Mouse (Mus musculus) gastrocnemius, postnatal 14 days (tissue): ENCODE measurements around the gene Carf. TPM values are rescaled to one million over a fixed set of nuclear protein-coding genes. Genes with fewer than 3 reads are reported as not detected.
"Not testable (repeated sequence)": the region's sequence is repeated elsewhere in the genome, so short reads cannot be mapped to it uniquely, and the experiment has no call there.

Experiments used
- DNase-seq: peaks from one replicate; pipeline ENCODE4 v3.0.0; 2021; ENCODE audit warnings: mixed read lengths
- intact Hi-C: fragments of 180-260 bp; cut with DNase I; formaldehyde crosslinking; loops from one replicate; pipeline ENCODE4 v1.15.1; 2025; ENCODE audit warnings: low total_unique reads
- long read RNA-seq, 2 experiments: library from polyadenylated mRNA; stranded (forward); transcript quantifications; one replicate each; pipeline ENCODE4 v2.0.0; 2021
- total RNA-seq, 2 experiments: library from RNA; stranded (reverse); gene quantifications; 2 replicates each; pipeline ENCODE4 v1.2.3; 2021

Carf gene
- 1 to 10 TPM; 4.9 to 5.4 TPM for total RNA-seq
- long read RNA-seq, experiment 1, partial matches to known transcripts, result 0 of 1 reads
- long read RNA-seq, experiment 1, other reads (novel, unspliced or antisense), result 1 of 1 reads
- long read RNA-seq, experiment 2, partial matches to known transcripts, result 0 of 2 reads
- long read RNA-seq, experiment 2, other reads (novel, unspliced or antisense), result 2 of 2 reads

DNA sequence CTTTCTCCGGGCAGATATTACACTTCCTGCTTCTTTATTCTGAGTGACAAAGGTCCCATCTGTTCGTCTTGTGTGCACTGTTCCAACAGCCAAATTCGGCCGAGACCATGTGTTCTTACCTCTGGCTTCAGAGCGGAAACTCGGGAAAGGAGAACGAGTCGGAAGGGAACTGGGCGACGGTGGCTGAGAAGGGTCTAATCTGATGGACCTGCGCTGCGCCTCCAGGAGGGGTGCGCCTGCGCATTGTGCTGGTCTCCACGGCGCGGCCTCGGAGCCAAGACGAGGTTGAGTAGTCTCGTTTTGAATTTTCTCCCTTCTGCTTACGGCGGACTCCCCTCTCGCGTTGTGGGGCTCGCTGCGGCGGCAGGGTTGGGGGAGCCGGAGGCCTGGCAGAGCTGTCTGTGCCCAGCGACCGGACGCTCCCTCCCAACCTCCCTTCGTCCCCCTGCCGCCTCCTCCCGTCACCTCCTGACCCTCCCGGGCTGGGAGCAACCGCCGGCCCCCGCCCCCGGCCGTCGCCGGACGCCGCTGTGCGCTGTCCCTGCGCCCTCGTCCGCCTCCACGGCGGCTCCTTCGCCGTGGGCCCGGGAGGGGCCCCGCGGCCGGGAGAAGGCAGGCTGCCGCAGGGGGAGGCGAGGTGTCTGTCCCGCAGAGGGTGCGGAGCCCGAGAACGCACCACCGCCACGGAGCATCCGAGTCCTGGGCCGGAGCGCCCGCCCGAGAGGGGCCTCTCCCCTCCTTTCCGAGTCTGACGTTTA lies at the start of gene Carf, which contains the start of gene Wdr12:
Gene Carf (plus strand): TSS at position 224 of the 758 bp plus-strand sequence.
Gene Wdr12 (minus strand): TSS at position 622 of the 758 bp plus-strand sequence.
- DNase-seq, result peak; percentile 97
- intact Hi-C loops, result no loop called here

DNA sequence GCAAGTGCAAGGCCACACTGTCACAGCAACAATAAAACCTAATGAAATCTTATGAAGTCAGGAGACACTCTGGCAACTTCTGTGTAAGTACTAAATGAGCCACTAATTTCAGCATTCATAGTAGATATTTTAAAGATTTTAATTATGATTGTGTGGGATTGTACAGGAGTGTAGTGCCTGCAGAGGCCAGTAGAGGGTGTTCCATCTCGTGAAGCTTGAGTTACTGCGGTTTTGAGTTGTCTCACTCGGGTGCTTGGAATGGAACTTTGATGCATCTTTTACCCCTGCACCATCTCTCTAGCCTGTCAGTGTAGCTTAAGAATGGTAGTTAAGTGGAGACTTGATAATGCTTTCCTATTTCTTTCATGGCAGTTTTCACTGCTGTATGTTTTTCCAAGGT lies 43.4 kb upstream of the Carf start:
- intact Hi-C loops, result no loop called here
- no peak for DNase-seq

DNA sequence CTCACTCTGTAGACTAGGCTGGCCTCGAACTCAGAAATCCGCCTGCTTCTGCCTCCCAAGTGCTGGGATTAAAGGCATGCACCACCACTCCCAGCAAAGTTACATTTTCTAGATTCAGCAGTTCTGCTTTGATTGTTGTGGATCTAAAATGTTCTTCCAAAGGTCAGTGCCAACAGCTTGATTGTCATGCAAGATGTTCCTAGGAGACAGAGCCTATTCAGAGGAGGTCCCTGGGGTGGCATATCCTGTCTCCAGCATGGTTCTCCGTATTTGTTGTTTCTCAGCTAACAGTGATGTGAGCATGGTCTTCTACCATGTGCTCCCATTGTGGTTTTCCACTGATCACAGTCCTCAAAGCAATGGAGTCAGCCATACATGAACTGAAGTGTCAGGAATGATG lies 41.7 kb upstream of the Carf start:
- DNase-seq, result no peak
- intact Hi-C loops, result no loop called here

DNA sequence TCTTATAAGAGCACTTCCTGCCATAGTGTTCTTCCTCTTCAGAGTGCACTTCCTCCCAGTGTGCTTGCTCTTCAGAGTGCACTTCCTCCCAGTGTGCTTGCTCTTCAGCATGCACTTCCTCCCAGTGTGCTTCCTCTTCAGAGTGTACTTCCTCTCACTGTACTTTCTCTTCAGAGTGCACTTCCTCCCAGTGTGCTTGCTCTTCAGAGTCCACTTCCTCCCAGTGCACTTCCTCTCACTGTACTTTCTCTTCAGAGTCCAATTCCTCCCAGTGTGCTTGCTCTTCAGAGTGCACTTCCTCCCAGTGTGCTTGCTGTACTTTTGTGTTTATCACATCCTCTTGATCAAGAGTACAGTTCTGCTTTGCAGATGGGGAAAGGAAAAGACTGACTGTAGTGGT lies 27.3 kb upstream of the Carf start:
- DNase-seq, intact Hi-C loops: not testable (repeated sequence)

DNA sequence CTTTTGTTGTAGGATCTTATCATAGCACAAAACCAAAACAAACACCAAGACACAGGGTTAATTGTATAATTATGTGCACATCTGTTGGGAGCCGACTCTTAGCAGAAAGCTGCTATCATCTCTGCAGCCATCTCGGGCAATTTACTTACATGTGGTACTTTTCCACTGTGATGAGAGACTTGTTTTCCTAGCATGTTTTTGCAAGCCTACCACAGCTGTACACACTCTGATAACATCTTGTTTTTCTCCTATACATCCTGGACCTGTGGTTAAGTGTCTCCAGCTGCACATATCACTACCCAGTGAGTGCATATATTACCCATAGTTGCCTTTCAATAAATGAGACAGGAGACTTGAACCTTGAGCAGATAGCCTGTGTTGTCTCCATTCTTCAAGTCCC lies 23.1 kb upstream of the Carf start:
- intact Hi-C loops, result no loop called here
- DNase-seq, result no peak

DNA sequence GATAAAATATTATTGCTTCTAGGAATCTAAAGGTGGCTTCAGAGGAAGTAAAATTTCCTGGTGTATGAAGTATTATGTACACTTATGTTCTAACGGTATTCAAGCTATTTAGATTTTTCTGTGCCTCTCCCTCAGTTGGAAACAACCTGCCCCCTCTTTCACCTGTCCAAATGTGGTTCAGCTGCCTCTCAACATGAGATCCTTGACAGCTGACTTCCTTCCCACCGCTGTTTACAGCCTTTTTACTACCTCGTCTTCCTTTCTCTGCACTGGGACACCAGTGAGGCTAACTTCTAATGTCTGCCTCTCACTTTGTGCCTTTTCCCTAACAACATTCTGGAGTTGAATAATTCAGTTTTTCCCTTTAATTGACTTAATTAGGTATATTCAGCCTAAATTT lies 22.5 kb upstream of the Carf start:
- intact Hi-C loops, result no loop called here

DNA sequence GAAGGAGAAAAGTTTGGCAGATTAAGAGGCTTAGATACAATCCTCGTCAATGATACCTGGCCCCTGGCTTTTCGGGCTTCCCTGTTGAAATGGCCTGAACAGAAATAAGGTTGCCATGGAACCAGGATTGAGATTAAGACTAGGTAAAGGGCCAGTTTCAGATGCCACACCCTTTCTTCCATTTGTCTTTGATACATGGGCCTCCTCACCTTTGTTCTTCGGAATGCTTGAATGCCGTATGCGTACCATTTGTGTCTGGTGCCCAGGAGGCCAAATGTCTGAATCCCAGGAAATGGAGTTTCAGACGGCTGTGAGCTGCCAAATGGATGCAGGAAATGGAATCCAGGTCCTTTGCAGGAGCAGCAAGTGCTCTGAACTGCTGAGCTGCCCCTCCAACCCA lies 21.6 kb upstream of the Carf start:
- intact Hi-C loops, result no loop called here

More for the DNA sequence above, 22.5 kb upstream of the Carf start:
- DNase-seq, result no peak

DNA sequence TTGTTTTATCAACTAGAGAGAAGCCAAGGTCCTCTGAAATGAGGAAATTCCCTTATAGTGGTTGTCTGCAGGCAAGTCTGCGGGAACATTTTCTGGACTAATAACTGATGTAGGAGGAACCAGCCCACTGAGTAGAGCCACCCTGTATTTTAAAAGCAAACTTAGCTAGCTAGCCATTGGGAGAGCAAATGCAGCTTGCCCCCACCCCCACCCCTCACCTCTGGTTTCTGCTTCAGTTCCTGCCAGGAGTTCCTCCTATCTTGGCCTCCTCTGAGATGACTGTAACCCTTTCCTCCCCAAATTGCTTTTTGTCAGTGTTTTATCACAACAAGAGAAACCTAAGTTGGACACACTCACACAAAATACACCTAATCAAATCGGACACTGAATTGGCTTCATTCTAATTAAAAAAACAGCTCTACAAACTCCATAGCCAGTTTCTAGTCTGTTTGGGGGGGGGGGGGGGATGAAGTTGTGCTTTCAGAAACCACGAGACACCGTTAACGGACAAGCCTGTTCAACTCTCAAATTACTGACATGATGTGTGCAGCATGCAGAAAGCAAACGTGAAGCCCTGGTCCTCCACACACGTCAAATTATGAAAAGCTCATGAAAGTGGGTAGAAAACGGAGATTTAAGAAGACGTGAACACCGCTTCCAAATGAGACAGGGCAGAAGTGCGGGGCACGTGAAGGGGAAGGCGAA lies 1.3 kb upstream of the Carf start:
- intact Hi-C loops, result no loop called here
- no peak for DNase-seq

More for the DNA sequence above, 21.6 kb upstream of the Carf start:
- no peak for DNase-seq

DNA sequence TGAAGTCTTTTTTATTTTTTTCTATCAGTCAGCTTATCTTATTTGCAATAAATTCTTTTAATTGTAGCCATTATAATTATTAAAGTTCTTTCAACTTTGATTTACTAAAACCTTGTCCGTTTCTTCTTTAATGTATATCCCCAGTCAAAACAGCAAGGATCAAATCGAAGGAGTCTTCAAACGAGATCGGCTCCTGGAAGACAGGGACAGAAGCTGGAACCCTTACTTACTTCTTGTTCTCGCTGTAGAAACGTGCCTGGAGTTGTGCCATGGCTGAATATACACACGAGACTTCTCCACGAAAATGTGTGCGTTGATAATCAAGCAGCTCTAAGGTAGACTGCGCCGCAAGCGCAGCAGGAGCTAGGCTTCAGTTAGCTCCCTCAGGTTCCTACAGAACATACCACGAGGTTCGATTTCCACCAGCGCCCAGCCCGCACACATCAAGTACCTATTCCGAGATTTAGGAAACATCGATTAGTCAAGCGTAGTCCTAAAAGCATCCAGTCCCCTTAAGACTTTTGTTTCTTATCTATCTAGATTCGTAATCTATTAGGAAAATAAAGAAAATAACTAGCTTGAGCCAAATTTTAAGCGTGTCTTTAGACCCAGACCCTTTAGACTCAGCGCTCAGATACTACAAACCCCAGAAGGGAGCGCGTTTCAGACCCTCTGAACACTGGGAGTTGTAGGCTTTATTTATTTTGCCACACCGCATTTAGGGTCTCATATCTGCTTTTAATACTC lies 597 bp upstream of the Carf start:
- intact Hi-C loops, result no loop called here
- DNase-seq, result peak; percentile 53

DNA sequence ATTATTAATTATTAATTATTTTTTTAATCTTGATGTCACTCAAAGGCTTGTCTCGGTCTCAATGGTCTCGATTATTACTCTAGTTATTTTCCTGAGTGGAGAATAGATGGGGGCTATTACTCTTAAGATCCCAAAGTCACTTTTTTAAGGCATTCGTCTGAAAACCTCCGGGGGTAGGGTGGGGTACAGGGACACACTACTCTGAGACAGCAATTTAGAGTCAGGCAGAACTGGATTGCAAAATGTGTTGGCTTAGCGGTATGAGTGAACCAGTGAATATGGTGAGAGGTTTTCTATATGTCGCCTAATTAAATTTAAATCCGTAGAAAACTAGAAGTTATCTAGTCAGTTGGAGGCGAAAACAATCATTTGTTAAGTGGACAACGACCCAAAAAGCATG lies 792 bp downstream of the Carf start:
- DNase-seq, result no peak
- intact Hi-C loops, result no loop called here

DNA sequence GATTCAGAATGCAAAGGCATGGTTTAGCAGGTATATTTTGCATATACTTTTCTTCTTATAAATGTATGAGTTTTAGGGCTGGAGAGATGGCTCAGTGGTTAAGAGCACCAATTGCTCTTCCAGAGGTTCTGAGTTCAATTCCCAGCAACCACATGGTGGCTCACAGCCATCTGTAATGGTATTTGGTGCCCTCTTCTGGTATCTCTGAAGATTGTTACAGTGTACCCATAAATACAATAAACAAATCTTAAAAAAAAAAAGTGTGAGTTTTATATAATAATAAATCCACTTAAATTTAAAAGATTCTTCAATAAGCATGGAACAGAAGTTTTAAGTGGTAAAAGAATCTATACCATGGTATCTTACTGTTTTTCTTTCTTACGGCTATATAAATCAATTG lies 6.5 kb downstream of the Carf start:
- intact Hi-C loops, result loop anchor here (10.0 kb wide), 1 partner anchor 220 kb away; no protein-coding TSS in a partner anchor
- DNase-seq, result no peak

DNA sequence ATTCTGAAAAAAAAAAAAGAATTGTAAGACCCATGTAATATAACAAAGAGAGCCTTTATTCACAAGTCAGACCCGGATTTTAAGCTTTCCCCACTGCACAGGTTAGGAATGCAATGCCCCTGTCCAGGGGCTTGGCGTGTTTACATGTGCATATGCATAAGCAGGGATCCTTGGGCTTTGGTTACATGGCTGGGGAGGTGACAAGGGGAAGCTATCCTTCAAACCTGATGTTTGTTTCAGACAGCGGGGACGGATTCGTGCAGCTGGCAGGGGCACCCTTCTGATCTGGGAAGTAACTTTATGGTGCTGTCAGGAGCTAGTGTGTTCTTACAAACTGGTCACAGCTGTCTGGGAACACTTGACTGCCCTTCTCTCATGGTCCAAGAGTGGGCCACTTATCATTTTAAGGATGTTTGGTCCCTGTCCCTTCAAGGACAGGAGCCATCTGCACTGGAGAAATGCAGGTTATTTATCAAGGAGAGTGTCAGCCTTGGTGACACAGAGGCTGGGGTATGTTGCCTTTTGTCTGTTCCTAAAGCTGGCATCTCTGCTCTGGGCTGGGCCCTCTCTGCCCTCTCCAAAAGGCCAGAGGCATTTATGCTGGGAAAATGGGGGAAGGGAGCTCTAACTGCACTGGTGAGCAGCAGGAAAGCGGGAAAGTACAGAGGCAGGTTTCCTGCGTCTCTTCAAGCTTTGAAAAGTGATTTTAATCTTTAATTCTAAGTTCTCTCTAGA lies 19.8 kb downstream of the Carf start:
- intact Hi-C loops, result no loop called here
- no peak for DNase-seq

DNA sequence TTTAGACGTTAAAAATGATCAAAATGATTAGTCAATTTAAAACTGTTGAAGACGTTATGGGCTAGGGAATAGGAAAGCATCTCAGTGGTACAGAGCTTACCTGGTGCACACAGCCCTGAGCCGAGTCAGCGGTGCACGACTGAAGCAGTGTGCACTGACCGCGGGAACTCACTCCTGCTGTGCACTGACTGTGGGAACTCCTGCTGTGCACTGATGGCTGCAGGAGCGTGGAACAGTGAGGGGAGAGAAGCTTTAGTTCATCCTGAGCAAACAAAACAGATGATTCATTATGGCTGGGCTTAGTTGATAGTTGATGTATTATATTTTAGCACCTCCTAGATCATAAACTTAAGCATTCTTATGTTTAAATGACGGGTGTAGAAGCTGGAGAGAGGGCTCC lies 39.3 kb downstream of the Carf start:
- intact Hi-C loops, result no loop called here
- no peak for DNase-seq

DNA sequence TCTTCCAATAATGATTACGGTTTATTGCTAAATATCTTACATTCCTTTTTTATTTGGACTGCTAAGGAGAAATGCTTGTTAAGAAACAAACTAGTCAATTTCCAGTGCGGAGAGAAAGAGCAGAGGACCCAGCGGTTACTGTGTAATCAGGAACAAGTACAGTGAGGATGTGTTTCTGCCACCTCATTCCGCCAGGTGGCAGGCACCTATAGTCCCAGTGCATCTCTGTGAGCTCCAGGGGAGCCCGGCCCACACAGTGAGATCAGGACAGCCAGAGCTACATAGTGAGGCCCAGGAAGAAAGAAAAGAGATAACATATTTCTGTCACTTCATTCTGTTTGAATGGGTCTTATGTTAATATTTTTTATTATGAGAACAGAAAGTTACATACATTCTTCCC lies 54.7 kb downstream of the Carf start:
- DNase-seq, result no peak
- intact Hi-C loops, result loop anchor here (10.0 kb wide), 1 partner anchor 122 kb away; no protein-coding TSS in a partner anchor

DNA sequence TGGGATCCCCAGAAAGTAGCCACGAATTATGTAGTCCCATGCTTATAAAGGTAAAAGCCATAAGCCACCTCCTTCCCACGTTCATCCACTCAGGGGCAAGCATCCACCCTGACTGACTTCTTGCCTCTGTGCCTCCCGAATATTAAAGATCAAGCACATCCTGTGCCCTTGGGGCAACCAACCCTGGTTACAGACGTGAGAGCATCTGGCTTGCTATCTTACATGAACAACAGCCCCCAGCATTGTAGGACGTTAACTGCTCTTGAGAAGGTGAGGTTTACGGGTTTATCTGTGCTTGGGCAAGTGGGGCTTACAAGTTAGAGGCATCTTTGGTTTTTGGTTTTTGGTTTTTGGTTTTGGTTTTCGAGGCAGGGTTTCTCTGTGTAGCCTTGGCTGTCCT lies 58.6 kb downstream of the Carf start:
- intact Hi-C loops, result loop anchor here (10.0 kb wide), 1 partner anchor 118 kb away; no protein-coding TSS in a partner anchor
- DNase-seq, result no peak

DNA sequence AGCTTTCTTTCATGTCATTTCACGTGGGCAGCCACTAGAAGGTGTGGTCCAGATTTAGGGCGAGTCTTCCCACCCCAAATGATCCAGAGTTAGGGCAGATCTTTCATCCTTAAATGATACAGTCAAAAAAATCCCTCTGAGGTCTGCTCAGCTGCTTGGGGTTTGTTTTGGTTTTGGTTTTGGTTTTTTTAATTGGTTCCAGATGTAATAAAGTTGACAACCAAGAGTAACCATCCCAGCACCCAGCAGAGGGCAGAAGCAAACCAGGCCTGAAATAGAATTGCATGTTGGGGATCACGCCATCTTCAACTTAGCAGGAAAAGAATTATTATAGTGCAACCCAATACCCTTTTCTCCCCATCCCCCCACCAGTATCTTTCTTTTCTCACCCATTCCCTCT lies 60.4 kb downstream of the Carf start:
- peak; percentile 50 for DNase-seq
- intact Hi-C loops, result loop anchor here (10.0 kb wide), 1 partner anchor 116 kb away; no protein-coding TSS in a partner anchor

DNA sequence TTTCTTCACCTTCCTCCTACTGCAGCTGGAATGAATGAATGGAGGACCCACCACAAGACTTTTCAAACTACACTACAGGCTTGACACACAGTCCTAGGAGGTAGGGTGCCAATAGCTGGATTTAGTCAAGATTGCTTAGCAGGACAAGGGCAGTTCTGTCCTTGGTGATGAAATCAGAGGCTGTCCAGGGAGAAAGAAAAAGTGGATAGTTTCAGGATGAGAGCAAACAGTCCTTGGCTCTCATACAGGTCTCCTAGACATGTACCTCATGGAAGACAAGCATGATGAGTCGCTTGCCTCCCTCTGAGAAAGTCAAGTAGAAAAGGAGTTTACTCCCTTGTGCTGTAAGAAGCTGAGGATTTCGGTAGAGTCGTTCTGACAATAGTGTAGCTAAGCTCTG lies 65.6 kb downstream of the Carf start:
- intact Hi-C loops, result no loop called here
- DNase-seq, result no peak

DNA sequence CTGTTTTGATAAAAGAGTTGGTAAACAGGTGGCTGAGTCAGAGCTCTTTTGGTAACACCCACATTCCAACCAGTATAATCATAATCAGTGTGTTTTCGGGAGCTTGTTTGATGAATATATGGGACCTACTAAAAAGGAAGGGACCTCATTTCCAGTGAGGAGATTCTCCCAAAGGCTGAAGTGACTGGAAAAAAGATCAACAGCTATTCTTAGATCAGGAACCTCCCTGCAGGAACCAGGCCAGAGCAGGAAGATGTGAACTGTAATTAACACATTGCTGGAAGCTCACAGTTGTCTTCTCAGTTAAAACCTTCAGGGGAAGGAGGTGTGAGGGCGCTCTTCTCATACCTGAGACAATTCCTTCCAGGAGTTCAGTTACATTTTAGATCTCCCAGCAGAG lies 71.6 kb downstream of the Carf start:
- intact Hi-C loops, result no loop called here
- peak; percentile 10 for DNase-seq

DNA sequence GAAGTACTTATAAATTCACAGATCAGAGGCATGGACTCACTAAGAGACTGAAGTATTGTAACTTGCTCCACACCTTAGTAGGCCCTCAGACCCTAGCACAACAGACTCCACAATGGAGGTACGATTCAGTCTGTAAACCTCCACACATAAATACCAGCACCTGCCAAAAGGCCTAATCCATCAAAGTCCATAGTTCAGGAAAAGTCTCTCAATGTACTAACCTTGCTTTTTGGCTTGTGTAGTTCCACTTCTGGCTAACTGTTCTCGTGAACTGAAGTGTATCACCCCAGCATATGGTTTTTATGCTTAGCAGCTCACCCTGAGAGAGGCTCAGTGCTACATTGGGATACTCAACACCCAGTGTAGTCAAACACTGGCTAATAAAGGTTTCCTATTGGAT lies 72.2 kb downstream of the Carf start:
- intact Hi-C loops, result no loop called here
- no peak for DNase-seq
